Mouse (Mus musculus) heart, postnatal 0 days (tissue): ENCODE measurements around the gene Birc5.

Experiments used
- CTCF ChIP-seq: IDR thresholded peaks from 2 replicates; pipeline ENCODE4 v1.5.1; 2016; ENCODE audit warnings: antibody characterized with exemption, control low read depth, low read depth
- EP300 ChIP-seq: IDR thresholded peaks from 2 replicates; pipeline ENCODE4 v1.6.1; 2016; ENCODE audit warnings: antibody characterized with exemption, low read depth

GRCm38 (mm10) chr11:117882208-117882607 lies 33.2 kb downstream of the Birc5 start:
- no peak for TF ChIP-seq CTCF
- no peak for TF ChIP-seq EP300
